Mouse (Mus musculus) lung, postnatal 0 days (tissue): ENCODE measurements around the gene Cald1. TPM values are rescaled to one million over a fixed set of nuclear protein-coding genes. Genes with fewer than 3 reads are reported as not detected.
A peak's percentile ranks its signal among the peaks of the same experiment; 100 is the strongest.

Experiments used
- ATAC-seq: fragments of 200-750 bp; cut with Nextera tagmentation; 2 replicates; pipeline ENCODE4 v1.8.0; 2017; ENCODE audit warnings: moderate library complexity
- DNase-seq: peaks from one replicate; pipeline ENCODE4 v3.0.0-alpha.2; 2016; ENCODE audit warnings: low spot score
- H3K27ac ChIP-seq: fragments of 300-500 bp; sonication (generic); 2 replicates; pipeline ENCODE4 v1.5.1; 2014; ENCODE audit warnings: antibody characterized with exemption, mild to moderate bottlenecking, low read length, mixed read lengths
- H3K27me3 ChIP-seq: fragments of 300-500 bp; sonication (generic); replicated peaks from 2 replicates; pipeline ENCODE4 v1.6.1; 2014; ENCODE audit warnings: low read length, mixed read lengths; ENCODE audit not compliant: insufficient read depth
- H3K36me3 ChIP-seq: fragments of 300-500 bp; sonication (generic); 2 replicates; pipeline ENCODE4 v1.6.1; 2014; ENCODE audit warnings: low read length, mixed read lengths; ENCODE audit not compliant: insufficient read depth
- H3K4me1 ChIP-seq: fragments of 300-500 bp; sonication (generic); 2 replicates; pipeline ENCODE4 v1.6.1; 2014; ENCODE audit warnings: antibody characterized with exemption, low read depth, low read length, mixed read lengths; ENCODE audit not compliant: insufficient read depth
- H3K4me2 ChIP-seq: fragments of 300-500 bp; sonication (generic); replicated peaks from 2 replicates; pipeline ENCODE4 v1.6.1; 2014; ENCODE audit warnings: low read depth, mild to moderate bottlenecking, low read length, moderate library complexity, mixed read lengths
- H3K4me3 ChIP-seq: fragments of 300-500 bp; sonication (generic); 2 replicates; pipeline ENCODE4 v1.5.1; 2014; ENCODE audit warnings: low read depth, low read length
- H3K9ac ChIP-seq: fragments of 300-500 bp; sonication (generic); replicated peaks from 2 replicates; pipeline ENCODE4 v1.6.1; 2014; ENCODE audit warnings: low read depth, mild to moderate bottlenecking
- H3K9me3 ChIP-seq: fragments of 300-500 bp; sonication (generic); 2 replicates; pipeline ENCODE4 v1.6.1; 2016; ENCODE audit warnings: low read length, mixed read lengths
- CTCF ChIP-seq: IDR thresholded peaks from 2 replicates; pipeline ENCODE4 v1.5.1; 2016; ENCODE audit warnings: antibody characterized with exemption, mild to moderate bottlenecking
- EP300 ChIP-seq: IDR thresholded peaks from 2 replicates; pipeline ENCODE4 v1.6.1; 2016; ENCODE audit warnings: antibody characterized with exemption, mild to moderate bottlenecking, control low read depth
- WGBS: fragments of 180-500 bp; shearing (Covaris S2); extraction: QIAGEN DNeasy Blood & Tissue Kit; methylation state at CpG from one replicate; pipeline ENCODE4 v1.1.7; 2014; 5-methylcytosine and 5-hydroxymethylcytosine counted together
- polyA plus RNA-seq: library from polyadenylated mRNA; unstranded; fragments of >200 nt; fragmentation: Nextera tagmentation; extraction: Ambion mirVana; gene quantifications from 2 replicates; pipeline ENCODE4 v1.2.1, GENCODE M21; 2015

Gene Cald1
- polyA plus RNA-seq, 1 experiment from 2014 or later, result 249 TPM

GRCm38 (mm10) chr6:34593353-34593752, 4.9 kb upstream of the Cald1 start:
- no peak for DNase-seq
- 92% methylated on average over 1 of the region's 1 CpGs for WGBS
- no peak for ATAC-seq
- no peak for TF ChIP-seq CTCF
- H3K27me3 ChIP-seq, result no peaks in the 10 kb centered on the region
- no peaks in the 10 kb centered on the region for H3K9me3 ChIP-seq
- no peak overlapping the region for H3K4me2 ChIP-seq
- no peak overlapping the region for H3K9ac ChIP-seq
- no peak overlapping the region for H3K4me3 ChIP-seq
- H3K36me3 ChIP-seq, result no peaks in the 10 kb centered on the region
- peaks cover 10% of the 10 kb centered on the region; the same call in 1 of the 2 replicates for H3K4me1 ChIP-seq
- H3K27ac ChIP-seq, result no peak overlapping the region

- TF ChIP-seq EP300 (no peak), CTCF (no peak)
- Histone ChIP-seq H3K4me2 (no peak overlapping the region), H3K9ac (no peak overlapping the region), H3K4me1 (peaks cover 12% of the 10 kb centered on the region; the same call in 1 of the 2 replicates), H3K27ac (0 out of 2 replicates have a peak overlapping the region, but pooled peaks have one; percentile 17), H3K9me3 (no peaks in the 10 kb centered on the region), H3K36me3 (no peaks in the 10 kb centered on the region), H3K27me3 (no peaks in the 10 kb centered on the region), H3K4me3 (no peak overlapping the region)
- ATAC-seq, result no peak
- DNase-seq, result no peak
- 52% methylated on average over 3 of the region's 3 CpGs for WGBS
Measured at GRCm38 (mm10) chr6:34597316-34597715, 984 bp upstream of the Cald1 start.

- peaks cover 22% of the 10 kb centered on the region; the same call in 1 of the 2 replicates for H3K4me1 ChIP-seq
- no peak for ATAC-seq
- WGBS, result 23% methylated on average over 9 of the region's 9 CpGs
Measured at GRCm38 (mm10) chr6:34599171-34599570, 871 bp downstream of the Cald1 start.

GRCm38 (mm10) chr6:34599631-34600111, 1.4 kb downstream of the Cald1 start:
- Histone ChIP-seq H3K4me3 (peak overlapping the region; percentile 37), H3K9ac (peak overlapping the region; percentile 48), H3K27ac (peak overlapping the region; percentile 44; the same call in 1 of the 2 replicates), H3K4me1 (peaks cover 22% of the 10 kb centered on the region; the same call in 1 of the 2 replicates), H3K27me3 (no peaks in the 10 kb centered on the region), H3K9me3 (no peaks in the 10 kb centered on the region), H3K36me3 (no peaks in the 10 kb centered on the region), H3K4me2 (peak overlapping the region; percentile 60)
- ATAC-seq (peak; percentile 58), DNase-seq (peak; percentile 70)
- WGBS, result 14% methylated on average over 10 of the region's 10 CpGs
- TF ChIP-seq EP300 (no peak), CTCF (no peak)

More at GRCm38 (mm10) chr6:34599171-34599570, 871 bp downstream of the Cald1 start:
- DNase-seq, result no peak
- Histone ChIP-seq H3K27ac (peak overlapping the region; percentile 68), H3K36me3 (no peaks in the 10 kb centered on the region), H3K9me3 (no peaks in the 10 kb centered on the region), H3K4me2 (peak overlapping the region; percentile 60), H3K27me3 (no peaks in the 10 kb centered on the region), H3K4me3 (peak overlapping the region; percentile 37), H3K9ac (peak overlapping the region; percentile 48)
- TF ChIP-seq EP300 (no peak), CTCF (no peak)

- Histone ChIP-seq H3K27ac (no peak overlapping the region), H3K4me2 (peak overlapping the region; percentile 5; the same call in 1 of the 2 replicates), H3K9me3 (no peaks in the 10 kb centered on the region), H3K27me3 (no peaks in the 10 kb centered on the region), H3K4me1 (peaks cover 22% of the 10 kb centered on the region; the same call in 1 of the 2 replicates), H3K9ac (no peak overlapping the region), H3K36me3 (no peaks in the 10 kb centered on the region), H3K4me3 (no peak overlapping the region)
- 69% methylated on average over 4 of the region's 4 CpGs for WGBS
- DNase-seq, result no peak
- ATAC-seq, result no peak
- TF ChIP-seq EP300 (no peak), CTCF (no peak)
Measured at GRCm38 (mm10) chr6:34600850-34601249, 2.5 kb downstream of the Cald1 start.

GRCm38 (mm10) chr6:34602091-34602490, 3.8 kb downstream of the Cald1 start:
- DNase-seq, result no peak
- Histone ChIP-seq H3K27me3 (no peaks in the 10 kb centered on the region), H3K4me2 (no peak overlapping the region), H3K27ac (no peak overlapping the region), H3K4me3 (no peak overlapping the region), H3K36me3 (no peaks in the 10 kb centered on the region), H3K9ac (no peak overlapping the region), H3K9me3 (no peaks in the 10 kb centered on the region), H3K4me1 (peaks cover 18% of the 10 kb centered on the region; the same call in 1 of the 2 replicates)
- TF ChIP-seq CTCF (no peak), EP300 (no peak)
- no peak for ATAC-seq
- 76% methylated on average over 2 of the region's 2 CpGs for WGBS

- H3K9me3 ChIP-seq, result no peaks in the 10 kb centered on the region
- ATAC-seq, result no peak
- no peak overlapping the region for H3K4me2 ChIP-seq
- WGBS, result 40% methylated on average over 4 of the region's 4 CpGs
- H3K36me3 ChIP-seq, result no peaks in the 10 kb centered on the region
- H3K4me1 ChIP-seq, result peaks cover 14% of the 10 kb centered on the region; the same call in 1 of the 2 replicates
- TF ChIP-seq CTCF (no peak), EP300 (no peak)
- no peak overlapping the region for H3K4me3 ChIP-seq
- DNase-seq, result no peak
- no peaks in the 10 kb centered on the region for H3K27me3 ChIP-seq
- no peak overlapping the region for H3K9ac ChIP-seq
- H3K27ac ChIP-seq, result no peak overlapping the region
Measured at GRCm38 (mm10) chr6:34606407-34606806, 8.1 kb downstream of the Cald1 start.
